Mouse (Mus musculus): ENCODE measurements around the gene Spty2d1. TPM values are rescaled to one million over a fixed set of nuclear protein-coding genes. Genes with fewer than 3 reads are reported as not detected.

The Spty2d1 gene
- total and polyA plus RNA-seq, 3 experiments: 14.4 to 36.9 (median 14.9) TPM

DNA sequence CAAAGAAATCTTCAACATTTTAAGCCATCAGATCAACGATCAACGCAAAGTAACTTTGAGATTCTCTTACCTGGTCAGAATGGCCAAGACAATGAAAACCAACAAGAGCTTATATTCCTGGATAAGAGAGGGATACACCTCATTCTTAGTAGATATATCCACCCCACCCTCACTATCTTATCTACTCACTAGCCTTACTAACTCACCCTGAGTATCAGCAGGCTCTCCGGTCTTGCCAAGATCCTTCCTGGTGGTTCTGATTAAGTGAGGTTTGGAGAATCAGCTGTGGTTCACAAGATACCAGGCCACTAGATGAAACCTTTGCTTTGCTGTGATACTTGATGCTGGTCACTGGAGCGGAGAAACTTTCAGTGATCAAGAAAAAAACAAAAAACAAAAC lies 33.6 kb downstream of the Spty2d1 start:
- no peak overlapping the region for H3K4me3 ChIP-seq (ENCODE audit: control insufficient read depth in 1 of 2, insufficient read depth in 1 of 2, low read depth in 2 of 2, low read length in 2 of 2)
- DNase-seq (ENCODE audit: low read depth, low spot score): no peak
- no peak overlapping the region for H3K27ac ChIP-seq (ENCODE audit: control insufficient read depth, low read depth, low read length)
- TF ChIP-seq TCF12 (IDR thresholded peaks at IDR 0.05; ENCODE audit: low read depth, low read length): no peak
- TF ChIP-seq JUND (IDR thresholded peaks at IDR 0.05; ENCODE audit: low read depth, low read length): no peak
- no peak for TF ChIP-seq E2F4 (IDR thresholded peaks at IDR 0.05; ENCODE audit: borderline replicate concordance, low read depth, low read length)
- peak; percentile 23; the same call in 1 of the 2 replicates for TF ChIP-seq RCOR1 (IDR thresholded peaks at IDR 0.05; ENCODE audit: low read depth, low read length)
- TF ChIP-seq ZNF384 (IDR thresholded peaks at IDR 0.05; ENCODE audit: low read depth, low read length): no peak
- no peak for TF ChIP-seq POLR2A (IDR thresholded peaks at IDR 0.05; ENCODE audit: control insufficient read depth in 1 of 2, insufficient read depth in 1 of 2, low read depth in 1 of 2, low read length in 2 of 2, poor library complexity in 1 of 2)
- no peak for TF ChIP-seq MXI1 (IDR thresholded peaks at IDR 0.05; ENCODE audit: low read depth, low read length)
- TF ChIP-seq MYB (IDR thresholded peaks at IDR 0.05; ENCODE audit: low read depth, low read length): no peak
- TF ChIP-seq CHD2 (IDR thresholded peaks at IDR 0.05; ENCODE audit: low read length): no peak
- TF ChIP-seq ETS1 (IDR thresholded peaks at IDR 0.05; ENCODE audit: low read depth, low read length): 0 out of 2 replicates have a peak, but pooled peaks have one; percentile 40
- TF ChIP-seq MAZ (IDR thresholded peaks at IDR 0.05; ENCODE audit: low read depth, low read length): no peak
- peak; percentile 28; the same call in 1 of the 2 replicates for TF ChIP-seq GATA1 (IDR thresholded peaks at IDR 0.05; ENCODE audit: low read depth, low read length)
- TF ChIP-seq EP300 (IDR thresholded peaks at IDR 0.05; ENCODE audit: low read depth in 1 of 2, low read length in 2 of 2): peak; percentile 17 to 40; a peak in 1 of 4 replicates
- no peak for TF ChIP-seq NRF1 (IDR thresholded peaks at IDR 0.05; ENCODE audit: insufficient read depth, low read depth, low read length, poor library complexity, severe bottlenecking)
- no peak for TF ChIP-seq CHD1 (IDR thresholded peaks at IDR 0.05; ENCODE audit: low read depth, low read length)
- TF ChIP-seq UBTF (IDR thresholded peaks at IDR 0.05; ENCODE audit: borderline replicate concordance, insufficient read depth, low read depth, low read length): no peak
- no peaks in the 10 kb centered on the region for H3K9me3 ChIP-seq (replicated peaks; ENCODE audit: insufficient read depth, low read length)
- peaks cover 0 to 10% of the 10 kb centered on the region in 2 experiments; a peak in 2 of 4 replicates for H3K27me3 ChIP-seq (ENCODE audit: control insufficient read depth in 1 of 2, insufficient read depth in 2 of 2, low read length in 2 of 2)
- peaks cover 0 to 3% of the 10 kb centered on the region in 2 experiments; a peak in 1 of 4 replicates for H3K36me3 ChIP-seq (ENCODE audit: control insufficient read depth in 1 of 2, insufficient read depth in 2 of 2, low read length in 2 of 2)
- H3K9ac ChIP-seq (ENCODE audit: control insufficient read depth, low read depth, low read length, poor library complexity, severe bottlenecking): no peak overlapping the region
- peaks cover 0 to 6% of the 10 kb centered on the region in 2 experiments; a peak in 2 of 4 replicates for H3K4me1 ChIP-seq (ENCODE audit: control insufficient read depth in 1 of 2, insufficient read depth in 2 of 2, low read length in 2 of 2)
- no peaks in the 10 kb centered on the region for H3K79me2 ChIP-seq (ENCODE audit: control insufficient read depth, insufficient read depth, low read length, poor library complexity)

DNA sequence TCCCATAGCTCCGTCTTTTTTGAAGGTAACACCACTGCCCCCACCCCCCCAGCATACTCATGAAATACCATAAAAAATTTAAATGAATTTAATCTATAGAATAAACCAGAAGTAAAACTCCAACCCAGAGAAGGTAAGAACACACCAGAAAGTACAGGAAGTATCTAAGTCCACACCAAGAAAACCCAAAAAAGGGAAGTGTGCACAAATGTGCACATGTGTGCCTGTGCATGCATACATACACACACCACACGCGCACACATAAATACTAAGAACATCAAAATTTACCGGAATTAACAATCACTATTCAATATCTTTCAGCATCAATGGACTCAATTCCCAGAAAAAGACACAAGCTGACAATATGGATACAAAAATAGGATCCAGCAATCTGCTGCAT lies 38.3 kb downstream of the Spty2d1 start:
- DNase-seq (ENCODE audit: low read depth, low spot score): peak; percentile 19
- Histone ChIP-seq H3K36me3 (ENCODE audit: control insufficient read depth in 1 of 2, insufficient read depth in 2 of 2, low read length in 2 of 2) (peaks cover 0 to 3% of the 10 kb centered on the region in 2 experiments; a peak in 1 of 4 replicates), H3K4me1 (ENCODE audit: control insufficient read depth in 1 of 2, insufficient read depth in 2 of 2, low read length in 2 of 2) (peaks cover 0 to 6% of the 10 kb centered on the region in 2 experiments; a peak in 2 of 4 replicates), H3K9ac (ENCODE audit: control insufficient read depth, low read depth, low read length, poor library complexity, severe bottlenecking) (no peak overlapping the region), H3K27ac (ENCODE audit: control insufficient read depth, low read depth, low read length) (no peak overlapping the region), H3K79me2 (ENCODE audit: control insufficient read depth, insufficient read depth, low read length, poor library complexity) (no peaks in the 10 kb centered on the region), H3K9me3 (replicated peaks; ENCODE audit: insufficient read depth, low read length) (no peaks in the 10 kb centered on the region), H3K27me3 (ENCODE audit: control insufficient read depth in 1 of 2, insufficient read depth in 2 of 2, low read length in 2 of 2) (peaks cover 0 to 3% of the 10 kb centered on the region in 2 experiments; a peak in 1 of 4 replicates), H3K4me3 (ENCODE audit: control insufficient read depth in 1 of 2, insufficient read depth in 1 of 2, low read depth in 2 of 2, low read length in 2 of 2) (no peak overlapping the region)
- no peak for TF ChIP-seq HCFC1 (IDR thresholded peaks at IDR 0.05; ENCODE audit: low read depth, low read length)
- no peak for TF ChIP-seq NELFE (IDR thresholded peaks at IDR 0.05; ENCODE audit: low read depth, low read length)
- TF ChIP-seq ZNF384 (IDR thresholded peaks at IDR 0.05; ENCODE audit: low read depth, low read length): no peak
- TF ChIP-seq ZKSCAN1 (IDR thresholded peaks at IDR 0.05; ENCODE audit: low read depth, low read length): no peak
- no peak for TF ChIP-seq TAL1 (IDR thresholded peaks at IDR 0.05; ENCODE audit: low read length)
- no peak for TF ChIP-seq MAZ (IDR thresholded peaks at IDR 0.05; ENCODE audit: low read depth, low read length)
- no peak for TF ChIP-seq POLR2AphosphoS2 (IDR thresholded peaks at IDR 0.05; ENCODE audit: low read length)
